Mouse (Mus musculus): ENCODE data around the gene Lrrc10b. TPM values are rescaled to one million over a fixed set of nuclear protein-coding genes. Genes with fewer than 3 reads are reported as not detected.

The Lrrc10b gene
- 0.05 and 0.06 TPM in 2 replicates for polyA plus RNA-seq (2012; rRNA removed)
- polyA plus RNA-seq (2014; fragmentation: Nextera tagmentation; extraction: Ambion mirVana): 0.08 TPM in 1 of 2 replicates, not detected in the other

GRCm38 (mm10) chr19:10456752-10457483 is at the start of gene Lrrc10b:
TSS of gene Lrrc10b (minus strand) at chr19:10457473.
- H3K4me1 ChIP-seq (replicated peaks; ENCODE audit: control insufficient read depth in 2 of 2, insufficient read depth in 2 of 2, low read length in 1 of 2): no peaks in the 10 kb centered on the region; a peak in 1 of 4 replicates
- no peak for DNase-seq (ENCODE audit: low read depth in 3 of 3, low spot score in 3 of 3)
- H3K27me3 ChIP-seq (ENCODE audit: control insufficient read depth, insufficient read depth, low read length): peaks cover 54% of the 10 kb centered on the region
- H3K9ac ChIP-seq (replicated peaks): no peak within 1 kb of the TSS
- ATAC-seq (ENCODE audit: insufficient read depth): 0 out of 2 replicates have a peak, but pooled peaks have one; percentile 11
- H3K4me3 ChIP-seq (ENCODE audit: insufficient read depth in 1 of 2, low read depth in 2 of 2, low read length in 2 of 2): peak within 1 kb of the TSS in 1 of 2 experiments; percentile 35; a peak in 2 of 4 replicates
- H3K4me2 ChIP-seq (ENCODE audit: low read depth): peak within 1 kb of the TSS; percentile 49
- TF ChIP-seq EP300 (IDR thresholded peaks at IDR 0.05; ENCODE audit: low read depth) (no peak), CTCF (IDR thresholded peaks at IDR 0.05; ENCODE audit: low read depth) (peak; percentile 28; the same call in 1 of the 2 replicates)
- no peaks in the 10 kb centered on the region for H3K9me3 ChIP-seq (ENCODE audit: control insufficient read depth, low read length)
- WGBS (ENCODE audit: insufficient replicate concordance): 2% methylated on average over 96 of the region's 96 CpGs
- H3K36me3 ChIP-seq (replicated peaks; ENCODE audit: control insufficient read depth, insufficient read depth, low read depth): no peaks in the 10 kb centered on the region
- H3K27ac ChIP-seq: no peak within 1 kb of the TSS

- H3K27me3 ChIP-seq (ENCODE audit: control insufficient read depth, insufficient read depth, low read length): no peaks in the 10 kb centered on the region
- DNase-seq (ENCODE audit: low read depth in 3 of 3, low spot score in 3 of 3) (no peak), ATAC-seq (ENCODE audit: insufficient read depth) (peak; percentile 58; the same call in 1 of the 2 replicates)
- peaks cover 25% of the 10 kb centered on the region for H3K36me3 ChIP-seq (replicated peaks; ENCODE audit: control insufficient read depth, insufficient read depth, low read depth)
- no peak overlapping the region for H3K4me3 ChIP-seq (ENCODE audit: insufficient read depth in 1 of 2, low read depth in 2 of 2, low read length in 2 of 2)
- no peaks in the 10 kb centered on the region; a peak in 1 of 4 replicates for H3K4me1 ChIP-seq (replicated peaks; ENCODE audit: control insufficient read depth in 2 of 2, insufficient read depth in 2 of 2, low read length in 1 of 2)
- no peak overlapping the region for H3K9ac ChIP-seq (replicated peaks)
- H3K4me2 ChIP-seq (ENCODE audit: low read depth): no peak overlapping the region
- WGBS (ENCODE audit: insufficient replicate concordance): 19% methylated on average over 4 of the region's 4 CpGs
- H3K27ac ChIP-seq: no peak overlapping the region
- no peaks in the 10 kb centered on the region for H3K9me3 ChIP-seq (ENCODE audit: control insufficient read depth, low read length)
- TF ChIP-seq EP300 (IDR thresholded peaks at IDR 0.05; ENCODE audit: low read depth): no peak
- peak; percentile 96 for TF ChIP-seq CTCF (IDR thresholded peaks at IDR 0.05; ENCODE audit: low read depth)
These were observed 45.3 kb upstream of the Lrrc10b start for GRCm38 (mm10) chr19:10502571-10502970.

DNA sequence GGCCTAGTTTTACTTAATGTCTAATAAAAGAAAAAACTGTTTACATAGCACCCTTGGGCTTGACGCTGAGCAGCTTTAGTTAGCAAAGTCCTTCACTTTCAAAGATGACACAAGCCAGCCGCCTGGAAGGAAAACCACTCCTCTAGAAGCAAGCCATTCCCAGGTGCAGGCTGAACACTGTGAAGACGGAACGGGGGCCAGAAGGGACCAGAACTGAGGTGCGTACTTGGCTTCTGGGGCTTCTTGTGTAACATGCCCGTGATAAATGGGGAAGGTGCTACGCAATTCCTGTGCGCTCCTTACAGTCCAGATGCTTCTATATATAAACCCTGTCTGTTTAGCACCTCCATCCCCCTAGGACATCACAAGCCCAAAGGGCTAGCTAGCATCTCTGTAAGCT is 43.3 kb upstream of the Lrrc10b start:
- Histone ChIP-seq H3K4me2 (ENCODE audit: low read depth) (no peak overlapping the region), H3K4me3 (ENCODE audit: insufficient read depth in 1 of 2, low read depth in 2 of 2, low read length in 2 of 2) (no peak overlapping the region), H3K27ac (no peak overlapping the region), H3K9ac (replicated peaks) (no peak overlapping the region), H3K4me1 (replicated peaks; ENCODE audit: control insufficient read depth in 2 of 2, insufficient read depth in 2 of 2, low read length in 1 of 2) (no peaks in the 10 kb centered on the region; a peak in 1 of 4 replicates), H3K27me3 (ENCODE audit: control insufficient read depth, insufficient read depth, low read length) (no peaks in the 10 kb centered on the region), H3K9me3 (ENCODE audit: control insufficient read depth, low read length) (no peaks in the 10 kb centered on the region), H3K36me3 (replicated peaks; ENCODE audit: control insufficient read depth, insufficient read depth, low read depth) (peaks cover 19% of the 10 kb centered on the region)
- 91% methylated on average over 8 of the region's 8 CpGs for WGBS (ENCODE audit: insufficient replicate concordance)
- DNase-seq (ENCODE audit: low read depth in 3 of 3, low spot score in 3 of 3) (no peak), ATAC-seq (ENCODE audit: insufficient read depth) (no peak)
- TF ChIP-seq EP300 (IDR thresholded peaks at IDR 0.05; ENCODE audit: low read depth) (no peak), CTCF (IDR thresholded peaks at IDR 0.05; ENCODE audit: low read depth) (no peak)

GRCm38 (mm10) chr19:10497512-10498160 is 40.4 kb upstream of the Lrrc10b start:
- no peak overlapping the region for H3K9ac ChIP-seq (replicated peaks)
- DNase-seq (ENCODE audit: low read depth in 3 of 3, low spot score in 3 of 3): peak in 1 of 3 experiments; percentile 17
- H3K9me3 ChIP-seq (ENCODE audit: control insufficient read depth, low read length): no peaks in the 10 kb centered on the region
- no peak overlapping the region for H3K27ac ChIP-seq
- H3K4me2 ChIP-seq (ENCODE audit: low read depth): no peak overlapping the region
- TF ChIP-seq CTCF (IDR thresholded peaks at IDR 0.05; ENCODE audit: low read depth) (no peak), EP300 (IDR thresholded peaks at IDR 0.05; ENCODE audit: low read depth) (no peak)
- ATAC-seq (ENCODE audit: insufficient read depth): no peak
- peaks cover 19% of the 10 kb centered on the region for H3K36me3 ChIP-seq (replicated peaks; ENCODE audit: control insufficient read depth, insufficient read depth, low read depth)
- 23% methylated on average over 8 of the region's 8 CpGs for WGBS (ENCODE audit: insufficient replicate concordance)
- H3K4me3 ChIP-seq (ENCODE audit: insufficient read depth in 1 of 2, low read depth in 2 of 2, low read length in 2 of 2): no peak overlapping the region
- no peaks in the 10 kb centered on the region for H3K27me3 ChIP-seq (ENCODE audit: control insufficient read depth, insufficient read depth, low read length)
- H3K4me1 ChIP-seq (replicated peaks; ENCODE audit: control insufficient read depth in 2 of 2, insufficient read depth in 2 of 2, low read length in 1 of 2): no peaks in the 10 kb centered on the region; a peak in 1 of 4 replicates

DNA sequence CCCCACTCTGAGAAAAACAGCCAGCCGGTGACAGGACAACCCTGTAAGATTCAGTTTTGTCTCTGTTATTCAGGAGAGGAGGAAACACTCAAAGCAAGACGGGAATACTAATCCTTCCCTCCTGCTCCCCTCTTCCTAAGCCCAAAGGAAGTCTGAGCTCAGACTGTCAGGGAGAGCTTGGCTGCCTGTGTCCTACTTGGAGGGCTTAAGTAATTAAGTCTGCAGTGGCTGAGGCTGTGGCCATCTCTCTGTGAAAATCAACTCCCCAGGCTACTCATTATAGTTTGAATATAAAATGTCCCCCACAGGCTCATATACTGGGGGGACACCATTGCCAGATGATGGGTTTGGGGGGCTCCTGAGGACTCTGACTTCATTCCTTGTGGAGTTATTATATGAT is 39.7 kb upstream of the Lrrc10b start:
- peaks cover 17% of the 10 kb centered on the region for H3K36me3 ChIP-seq (replicated peaks; ENCODE audit: control insufficient read depth, insufficient read depth, low read depth)
- H3K4me1 ChIP-seq (replicated peaks; ENCODE audit: control insufficient read depth in 2 of 2, insufficient read depth in 2 of 2, low read length in 1 of 2): no peaks in the 10 kb centered on the region; a peak in 1 of 4 replicates
- H3K4me2 ChIP-seq (ENCODE audit: low read depth): no peak overlapping the region
- 65% methylated on average over 2 of the region's 2 CpGs for WGBS (ENCODE audit: insufficient replicate concordance)
- TF ChIP-seq CTCF (IDR thresholded peaks at IDR 0.05; ENCODE audit: low read depth): no peak
- no peak for TF ChIP-seq EP300 (IDR thresholded peaks at IDR 0.05; ENCODE audit: low read depth)
- no peak for ATAC-seq (ENCODE audit: insufficient read depth)
- no peak overlapping the region for H3K4me3 ChIP-seq (ENCODE audit: insufficient read depth in 1 of 2, low read depth in 2 of 2, low read length in 2 of 2)
- no peak for DNase-seq (ENCODE audit: low read depth in 3 of 3, low spot score in 3 of 3)
- no peak overlapping the region for H3K9ac ChIP-seq (replicated peaks)
- no peaks in the 10 kb centered on the region for H3K27me3 ChIP-seq (ENCODE audit: control insufficient read depth, insufficient read depth, low read length)
- no peaks in the 10 kb centered on the region for H3K9me3 ChIP-seq (ENCODE audit: control insufficient read depth, low read length)
- no peak overlapping the region for H3K27ac ChIP-seq
